Mouse (Mus musculus) 416B (cell line): ENCODE data around the gene Gm45021.

ENCODE experiments used
- DNase-seq: peaks from one replicate; pipeline ENCODE4 v3.0.0; 2011; ENCODE audit warnings: low read depth

Gm45021 gene

DNA sequence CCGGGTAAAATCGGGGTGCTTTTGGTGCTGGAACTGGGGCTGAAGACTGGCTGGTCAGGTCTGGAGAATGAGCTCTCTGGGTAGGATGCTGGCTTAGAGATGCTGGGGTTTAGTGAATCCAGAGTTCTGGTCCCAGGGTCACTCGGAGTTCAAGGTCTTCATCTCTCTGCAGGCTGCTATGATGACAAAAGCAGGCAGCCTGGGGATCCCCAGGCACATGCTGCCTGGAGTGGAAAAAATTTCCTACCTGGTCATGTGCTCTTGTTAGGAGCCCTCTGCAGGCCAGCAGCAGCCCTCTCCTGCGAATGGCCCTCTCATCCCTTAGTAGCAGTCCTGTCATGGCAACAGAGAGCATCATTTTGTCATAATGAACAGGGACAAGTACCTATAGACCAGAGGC is 24.1 kb downstream of the Gm45021 start:
- no peak for DNase-seq

GRCm38 (mm10) chr6:48614756-48615155 is 25.3 kb downstream of the Gm45021 start:
- no peak for DNase-seq

GRCm38 (mm10) chr6:48620031-48620430 is 30.6 kb downstream of the Gm45021 start:
- no peak for DNase-seq

GRCm38 (mm10) chr6:48622186-48622843 is 32.9 kb downstream of the Gm45021 start:
- DNase-seq: peak; percentile 79

DNA sequence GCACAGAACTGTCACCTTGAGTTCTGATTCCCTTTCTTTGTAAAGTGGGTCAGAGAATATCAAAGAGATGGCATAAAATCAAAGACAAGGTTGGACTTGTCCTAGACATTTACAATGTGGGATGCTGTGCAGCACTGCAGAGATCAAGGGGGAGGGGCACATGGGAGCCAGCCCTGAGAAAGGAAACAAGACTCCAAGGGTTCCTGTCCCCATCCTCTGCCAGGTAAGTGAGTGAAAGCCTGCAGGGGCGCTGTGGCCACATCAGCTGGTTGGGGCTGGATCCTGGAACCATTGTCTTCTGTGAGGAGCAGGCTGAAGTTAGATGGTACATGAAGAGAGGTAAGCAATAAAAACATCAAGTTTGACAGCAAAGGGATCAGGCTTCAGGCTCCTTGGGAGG is 34.0 kb downstream of the Gm45021 start:
- no peak for DNase-seq

- DNase-seq: no peak
Observed at GRCm38 (mm10) chr6:48626464-48626863, 37.1 kb downstream of the Gm45021 start, which contains the start of gene AI854703. Gene AI854703, plus strand, starts transcription at chr6:48626764.

DNA sequence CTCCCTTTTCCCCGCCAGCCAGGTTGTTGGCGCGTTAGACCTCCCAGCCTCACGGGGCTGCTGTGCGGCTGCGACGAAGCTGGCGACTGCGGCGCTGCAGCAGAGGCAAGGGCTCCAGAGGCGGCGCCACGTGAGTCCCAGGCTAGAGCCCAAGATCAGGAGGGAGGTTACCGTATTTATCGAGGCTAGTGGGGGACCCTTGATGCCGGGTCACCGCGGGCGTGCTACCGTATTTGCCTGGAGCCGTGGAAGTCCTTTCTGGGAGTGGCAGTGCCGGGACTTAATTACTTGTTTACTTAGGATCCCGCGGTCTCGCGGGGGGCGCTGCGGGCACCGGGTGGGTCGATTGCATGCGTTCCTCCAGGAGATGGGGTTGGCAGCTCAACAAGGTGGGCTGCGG is 37.6 kb downstream of the Gm45021 start:
- no peak for DNase-seq

DNA sequence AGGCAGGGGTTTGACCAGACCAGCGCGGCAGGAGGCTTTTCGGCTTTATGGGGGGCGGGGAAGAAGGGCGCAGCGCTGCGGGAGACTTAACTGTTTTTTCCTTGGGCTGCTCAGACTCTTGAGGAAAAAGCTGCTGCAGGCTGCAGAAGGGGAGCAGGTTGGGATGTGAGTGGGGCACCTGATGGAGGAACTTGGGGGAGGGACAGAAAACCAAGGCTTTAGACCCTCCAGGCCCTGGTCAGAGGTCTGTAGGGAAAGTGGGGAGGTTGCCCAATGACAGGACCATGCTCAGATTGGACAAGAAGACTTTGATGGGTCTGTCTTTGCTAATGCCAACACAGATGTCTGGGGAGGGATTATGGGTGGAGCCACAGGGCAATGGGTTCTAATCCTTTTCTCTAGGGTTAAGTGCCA is 38.1 kb downstream of the Gm45021 start:
- DNase-seq: no peak

GRCm38 (mm10) chr6:48628377-48628776 is 39.0 kb downstream of the Gm45021 start:
- no peak for DNase-seq

- no peak for DNase-seq
Observed at GRCm38 (mm10) chr6:48628808-48629660, 39.6 kb downstream of the Gm45021 start.

GRCm38 (mm10) chr6:48629661-48630034 is 40.2 kb downstream of the Gm45021 start:
- DNase-seq: no peak

DNA sequence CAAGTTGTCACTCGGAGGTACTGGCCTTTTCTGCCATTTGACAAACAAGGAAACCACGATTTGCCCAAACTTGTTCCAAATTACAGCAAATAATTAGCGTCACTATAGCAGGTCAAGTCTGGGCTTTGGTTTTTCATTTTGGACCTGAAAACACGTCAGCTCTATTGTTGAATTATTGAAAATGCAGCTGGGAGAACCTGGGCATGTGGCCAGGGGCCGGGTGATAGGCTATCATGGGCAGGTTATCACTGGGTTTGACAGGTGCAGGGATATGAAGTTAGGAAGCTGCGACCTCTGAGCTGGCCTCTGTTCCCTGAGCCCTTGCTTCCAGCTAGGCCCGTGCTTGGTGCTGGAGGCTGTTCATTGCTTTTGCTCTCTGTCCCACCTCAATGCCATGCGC is 41.4 kb downstream of the Gm45021 start:
- DNase-seq: no peak

DNA sequence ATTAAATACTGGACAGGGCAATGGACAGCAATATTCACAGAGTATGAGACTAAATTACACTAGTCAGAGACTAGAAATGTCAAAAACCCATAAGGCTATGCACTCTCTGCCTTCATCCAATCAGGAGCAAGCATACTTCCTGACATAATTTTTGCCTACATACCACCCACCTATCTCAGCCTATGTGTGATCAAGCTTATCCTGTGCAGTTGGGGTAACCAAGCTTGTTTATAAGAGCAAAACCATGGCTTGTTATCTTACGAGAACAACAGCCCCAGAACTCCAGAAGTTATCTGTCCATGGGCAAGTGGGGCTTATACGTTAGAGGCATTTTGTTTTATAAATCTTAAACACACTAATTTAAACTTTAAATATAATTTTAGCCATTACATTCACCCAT is 45.7 kb downstream of the Gm45021 start:
- DNase-seq: no peak

GRCm38 (mm10) chr6:48636515-48636914 is 47.1 kb downstream of the Gm45021 start:
- DNase-seq: no peak

GRCm38 (mm10) chr6:48637811-48638500 is 48.5 kb downstream of the Gm45021 start:
- no peak for DNase-seq

GRCm38 (mm10) chr6:48638553-48638952 is 49.1 kb downstream of the Gm45021 start:
- DNase-seq: no peak

DNA sequence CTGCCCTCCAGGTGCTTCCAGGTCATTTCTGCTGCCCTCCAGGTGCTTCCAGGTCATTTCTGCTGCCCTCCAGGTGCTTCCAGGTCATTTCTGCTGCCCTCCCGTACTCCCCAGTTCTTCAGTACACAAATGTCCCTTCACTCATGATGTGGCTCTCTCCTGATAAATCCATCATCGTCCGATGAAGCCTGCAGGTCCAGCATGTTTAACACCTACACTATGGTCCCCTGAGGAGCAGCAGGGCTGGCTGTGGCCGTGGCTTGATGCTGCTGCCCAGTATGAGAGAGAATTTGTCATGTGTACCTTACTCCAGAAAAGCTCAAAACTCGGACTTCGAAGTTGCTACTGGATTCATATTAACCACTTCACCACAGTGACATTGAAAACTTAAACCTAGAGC is 52.0 kb downstream of the Gm45021 start:
- no peak for DNase-seq

- DNase-seq: peak; percentile 81
Observed at GRCm38 (mm10) chr6:48642764-48643292, 53.4 kb downstream of the Gm45021 start.

DNA sequence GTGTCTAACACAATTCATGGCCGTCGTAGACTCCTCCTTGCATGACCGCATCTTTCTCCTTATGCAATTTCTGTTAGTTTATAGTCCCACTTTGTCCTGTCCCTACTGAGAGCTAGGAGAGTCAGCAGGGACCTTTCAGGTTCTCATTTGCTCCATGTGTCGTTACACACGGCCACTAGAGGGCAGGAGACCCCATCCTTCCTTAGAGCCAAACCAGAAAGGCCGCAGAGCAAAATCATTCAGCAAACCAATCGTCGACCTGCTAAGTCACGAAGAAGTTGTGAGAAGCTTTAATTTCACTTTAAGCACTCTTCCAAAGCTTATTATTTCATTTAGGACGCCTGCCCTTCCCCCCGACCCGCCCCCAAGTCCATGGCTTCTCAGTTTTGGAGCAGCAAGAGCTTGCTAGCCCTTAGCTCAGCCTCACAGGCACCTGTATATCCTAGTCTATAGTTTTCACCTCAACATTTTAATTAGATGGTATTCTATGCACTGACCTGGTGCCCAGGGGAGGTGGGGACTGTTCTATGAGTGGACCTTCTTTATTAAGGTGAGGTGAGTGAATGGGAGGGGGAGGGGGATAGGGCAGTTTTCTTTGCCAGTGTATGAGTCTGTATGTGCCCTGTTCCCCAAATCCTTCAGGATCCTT is 56.4 kb downstream of the Gm45021 start:
- peak; percentile 80 for DNase-seq

DNA sequence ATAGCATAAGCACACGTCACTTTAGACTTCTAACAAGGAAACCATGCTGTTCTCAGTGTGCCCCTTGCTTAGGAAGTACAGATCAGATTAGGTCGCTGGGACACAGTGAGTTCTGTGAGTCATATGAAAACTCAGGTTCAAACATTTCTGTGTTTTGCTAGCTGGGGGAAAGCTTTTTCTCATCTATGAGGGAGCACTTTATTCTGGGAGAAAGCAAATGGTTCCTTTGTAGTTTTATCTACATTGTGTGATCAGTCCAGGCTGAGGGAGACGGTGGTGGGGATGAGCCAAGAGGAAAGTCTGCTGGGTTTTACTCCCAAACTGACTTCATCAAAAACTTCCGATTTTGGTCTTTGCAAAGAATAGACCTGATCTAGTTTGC is 56.9 kb downstream of the Gm45021 start:
- DNase-seq: no peak

GRCm38 (mm10) chr6:48646995-48647394 is 57.6 kb downstream of the Gm45021 start, which contains the start of gene Gimap8:
Gene Gimap8, plus strand, starts transcription at chr6:48647234.
- DNase-seq: peak; percentile 78

DNA sequence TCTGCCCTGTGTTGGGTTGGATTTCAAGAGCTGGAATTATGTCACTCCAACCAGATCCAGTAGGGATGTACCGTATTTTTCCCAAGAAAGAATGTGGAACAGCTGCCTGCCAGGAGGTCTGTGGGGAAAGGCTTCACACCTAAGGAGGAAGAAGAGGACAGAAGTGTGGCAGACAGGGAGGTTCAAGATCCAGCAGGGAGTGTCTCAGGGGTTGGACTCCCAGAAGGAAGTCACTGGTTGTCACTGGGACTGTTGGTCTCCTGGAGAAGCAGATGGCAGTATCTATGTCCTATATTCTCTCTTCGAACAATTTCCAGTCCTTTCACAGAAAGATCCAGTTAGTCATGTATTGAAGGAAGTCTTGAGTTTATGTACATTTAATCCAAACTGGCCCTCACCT is 58.2 kb downstream of the Gm45021 start:
- no peak for DNase-seq
